Mouse (Mus musculus) telencephalon, adult 2 months (tissue): ENCODE measurements around the gene Plk3.
A peak's percentile ranks its signal among the peaks of the same experiment; 100 is the strongest.

ENCODE experiments used
- DNase-seq: peaks from one replicate; pipeline ENCODE4 v3.0.0-alpha.2; 2011; ENCODE audit warnings: low read depth, low spot score

Plk3 gene

GRCm38 (mm10) chr4:117138295-117139216 is 4.8 kb upstream of the Plk3 start:
- DNase-seq: no peak

GRCm38 (mm10) chr4:117136034-117136433 is 2.3 kb upstream of the Plk3 start:
- DNase-seq: no peak

GRCm38 (mm10) chr4:117134601-117134995 is 835 bp upstream of the Plk3 start:
- no peak for DNase-seq

GRCm38 (mm10) chr4:117133366-117133796 is 382 bp downstream of the Plk3 start:
- no peak for DNase-seq

GRCm38 (mm10) chr4:117132794-117133143 is 994 bp downstream of the Plk3 start:
- no peak for DNase-seq

DNA sequence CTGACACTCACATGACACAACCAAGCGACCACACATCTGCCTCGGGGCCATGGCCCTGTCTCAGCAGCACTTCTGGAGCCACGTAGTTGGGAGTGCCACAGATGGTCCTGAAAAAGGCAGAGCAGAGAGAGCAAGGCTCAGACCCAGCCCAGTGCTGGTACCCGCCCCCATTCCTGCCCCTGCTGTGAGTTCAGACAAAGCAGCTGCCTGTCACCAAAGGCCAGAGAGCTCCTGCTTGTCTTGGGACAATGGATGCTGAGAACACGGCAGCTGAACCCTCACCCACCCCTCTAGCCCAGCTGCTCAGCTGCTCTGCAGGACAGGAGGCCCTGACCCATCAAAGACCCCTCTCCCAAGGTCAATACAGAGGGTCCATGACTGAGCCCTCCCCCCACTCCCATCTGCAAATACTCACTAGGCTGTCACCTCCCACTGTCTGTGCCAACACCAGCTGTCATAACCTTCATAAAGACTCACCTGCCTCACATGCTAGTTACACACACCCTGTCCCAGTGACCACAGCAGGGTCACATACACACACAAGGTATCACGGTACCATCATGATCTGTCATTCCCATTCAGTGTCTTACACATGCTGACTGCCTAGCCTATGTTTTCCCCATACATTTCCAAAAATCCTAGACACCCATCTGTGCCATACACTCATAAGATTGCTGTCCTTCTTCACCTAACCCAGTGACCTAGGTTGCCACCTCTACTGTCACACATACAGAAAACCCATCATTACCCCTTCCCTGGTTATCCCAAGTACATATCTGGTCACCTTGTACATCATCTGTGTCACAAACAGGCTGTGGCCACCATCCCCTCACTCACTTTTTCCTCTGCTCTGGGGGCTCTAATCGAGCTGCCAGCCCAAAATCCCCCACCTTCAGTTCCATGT is 1.6 kb downstream of the Plk3 start:
- DNase-seq: no peak

DNA sequence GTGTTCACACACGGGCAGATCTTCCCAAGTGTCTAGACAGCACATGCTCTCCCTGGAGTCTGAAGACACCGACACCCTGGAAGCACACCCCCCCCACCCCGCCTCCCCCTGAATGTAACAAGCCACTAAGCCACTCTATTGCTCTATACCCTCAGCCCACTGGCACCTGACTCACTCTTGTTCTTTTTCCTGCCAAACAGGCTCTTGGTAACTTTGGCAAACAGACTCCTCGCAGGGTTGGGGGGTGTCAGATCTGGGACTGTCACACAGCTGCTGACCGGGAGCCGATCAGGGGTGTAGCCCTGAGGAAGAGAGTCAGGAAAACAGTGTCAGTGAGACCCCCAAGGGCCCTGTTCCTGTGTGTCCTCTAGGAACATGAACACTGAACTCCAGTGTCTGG is 2.6 kb downstream of the Plk3 start:
- no peak for DNase-seq

DNA sequence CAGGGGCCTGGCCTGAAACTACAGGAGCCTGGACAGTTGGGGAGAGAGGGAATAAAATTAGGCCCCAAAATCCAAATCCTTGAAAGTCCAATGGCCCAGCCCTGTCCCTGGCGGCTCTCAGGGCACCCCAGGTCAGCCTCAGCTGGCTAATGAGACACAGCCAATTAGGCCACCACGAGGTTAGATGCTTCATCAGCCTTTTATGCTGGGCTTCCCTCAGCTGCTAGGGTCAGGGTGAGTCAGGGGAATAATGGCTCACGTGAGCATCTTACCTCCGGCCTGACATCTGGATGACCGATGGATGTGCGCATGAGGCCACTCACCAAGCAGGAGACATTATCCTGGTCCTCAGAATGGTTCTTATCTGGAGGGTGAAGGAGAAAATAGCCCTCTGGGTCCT is 3.0 kb downstream of the Plk3 start:
- no peak for DNase-seq

DNA sequence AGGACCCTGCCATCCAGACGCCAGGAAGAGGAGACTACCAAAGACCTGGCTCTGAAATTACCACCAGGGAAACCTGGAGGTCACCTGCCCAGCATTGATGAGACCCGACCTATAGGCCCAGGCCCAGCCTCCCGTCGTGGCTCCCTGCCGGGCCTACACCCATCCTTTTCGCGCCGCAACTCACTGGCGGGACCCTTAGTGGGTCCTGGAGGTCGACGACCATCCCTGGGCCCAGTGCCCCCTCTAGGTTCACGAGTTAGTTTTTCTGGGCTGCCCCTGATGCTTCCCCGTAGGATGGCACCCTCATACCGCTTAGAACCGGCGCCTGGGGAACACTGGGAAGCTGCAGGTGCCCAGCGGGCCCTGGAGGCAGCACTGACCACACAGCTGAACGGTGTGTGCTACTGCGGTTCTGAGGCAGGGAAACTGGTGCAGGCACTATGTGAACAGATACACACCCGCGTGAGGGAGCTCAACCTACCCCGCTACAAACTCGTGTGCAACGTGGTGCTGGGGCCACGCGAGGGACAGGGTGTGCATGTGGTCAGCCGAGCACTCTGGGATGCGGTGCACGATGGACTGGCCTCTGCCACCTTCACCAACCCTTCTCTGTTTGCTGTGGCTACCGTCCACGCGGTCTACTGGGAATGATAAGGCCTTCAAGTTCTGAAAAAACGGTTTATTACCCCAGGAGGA is 5.6 kb downstream of the Plk3 start:
- DNase-seq: no peak

GRCm38 (mm10) chr4:117126675-117127290 is 7.0 kb downstream of the Plk3 start, which contains the start of gene Tctex1d4:
Gene Tctex1d4 (plus strand): TSS chr4:117126794.
- no peak for DNase-seq

DNA sequence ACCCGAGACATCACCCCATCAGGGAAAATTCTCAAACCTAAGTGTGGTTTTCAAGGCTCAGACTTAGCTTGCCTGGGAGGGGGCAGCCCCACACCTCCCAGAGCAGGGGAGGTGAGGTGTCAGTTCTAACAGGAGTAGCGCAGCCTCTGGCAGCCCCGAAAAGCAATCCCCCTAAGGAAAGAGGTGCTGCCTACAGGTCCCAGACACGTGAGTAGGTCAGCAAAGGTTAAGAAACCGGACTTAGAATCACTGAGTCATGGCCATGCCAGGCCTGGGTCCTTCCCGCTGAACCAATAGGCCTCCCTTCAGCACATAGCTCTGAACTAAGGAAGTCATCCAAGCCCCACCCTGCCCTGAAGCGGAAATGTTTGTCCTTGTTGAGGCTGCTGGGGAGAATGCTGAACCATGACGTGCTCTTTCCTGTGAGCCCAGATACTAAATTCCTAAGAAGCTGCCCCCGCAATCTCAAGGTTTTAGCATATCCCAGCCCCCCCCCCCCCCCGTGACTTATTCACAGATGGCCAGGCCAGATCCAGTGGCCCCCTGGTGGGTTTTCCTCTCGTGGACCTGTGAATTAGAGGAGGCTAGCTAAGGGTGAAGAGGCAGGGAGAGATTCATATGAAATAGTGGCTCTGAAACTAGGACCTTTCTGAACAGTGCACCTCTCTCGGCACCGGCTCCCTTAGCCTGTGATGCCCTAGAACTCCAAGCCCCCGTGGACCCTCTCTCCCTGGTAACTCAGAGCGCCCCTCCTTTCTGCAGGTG is 7.7 kb downstream of the Plk3 start:
- peak; percentile 60 for DNase-seq

DNA sequence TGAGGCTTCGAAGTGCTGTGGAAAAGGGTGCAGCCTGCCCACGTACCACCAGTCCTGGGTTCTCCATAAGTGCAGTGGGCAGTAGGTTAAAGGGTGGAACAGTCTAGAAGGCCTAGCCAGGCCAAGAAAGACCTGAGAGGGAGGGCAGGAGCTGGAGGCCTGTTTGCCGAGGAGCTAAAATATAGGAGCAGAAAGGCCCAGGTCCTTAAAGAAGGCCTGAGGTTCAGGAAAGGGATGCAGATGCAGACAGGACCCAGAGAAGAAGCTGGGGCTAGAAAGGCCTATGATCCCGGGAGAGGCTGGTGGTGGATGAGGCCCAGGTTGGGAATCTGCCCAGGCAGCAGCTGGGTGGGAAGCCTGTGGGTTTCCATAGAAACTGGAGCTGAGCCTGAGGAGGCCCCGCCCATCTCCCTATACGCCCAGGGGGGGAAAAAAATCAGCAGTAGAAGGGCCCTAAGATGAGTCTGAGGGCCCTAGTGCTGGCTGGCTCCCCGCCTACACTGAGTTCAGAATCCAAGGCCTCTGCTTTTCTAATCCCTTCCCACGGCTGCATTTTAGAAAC is 8.3 kb downstream of the Plk3 start, which contains the start of gene Btbd19:
Gene Btbd19 (minus strand): TSS at position 378 of the 562 bp plus-strand sequence.
- DNase-seq: peak; percentile 72

- peak; percentile 28 for DNase-seq
Observed at GRCm38 (mm10) chr4:117124518-117125347, 9.0 kb downstream of the Plk3 start.

- no peak for DNase-seq
Observed at GRCm38 (mm10) chr4:117124218-117124517, 9.6 kb downstream of the Plk3 start.

GRCm38 (mm10) chr4:117123546-117124217 is 10.1 kb downstream of the Plk3 start:
- DNase-seq: no peak

DNA sequence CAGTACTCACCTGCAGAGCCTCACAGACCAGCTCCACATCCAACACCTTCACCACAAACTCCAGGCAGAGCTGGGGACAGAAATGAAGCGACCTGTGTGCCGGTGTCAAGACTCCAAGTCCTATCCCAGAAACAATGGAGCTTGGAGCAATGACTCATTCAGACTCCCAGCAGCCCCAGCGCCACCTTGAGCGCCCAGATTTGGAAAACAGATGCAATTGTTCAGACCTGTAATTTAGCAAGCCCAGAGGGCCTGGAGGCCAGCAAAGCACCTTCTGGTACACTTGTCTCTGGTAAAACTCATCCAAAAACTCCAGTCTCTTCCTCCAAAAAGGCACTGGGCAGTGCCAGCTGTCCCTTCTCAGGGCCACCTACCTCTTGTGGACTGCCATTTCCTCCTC is 11.6 kb downstream of the Plk3 start:
- DNase-seq: no peak

DNA sequence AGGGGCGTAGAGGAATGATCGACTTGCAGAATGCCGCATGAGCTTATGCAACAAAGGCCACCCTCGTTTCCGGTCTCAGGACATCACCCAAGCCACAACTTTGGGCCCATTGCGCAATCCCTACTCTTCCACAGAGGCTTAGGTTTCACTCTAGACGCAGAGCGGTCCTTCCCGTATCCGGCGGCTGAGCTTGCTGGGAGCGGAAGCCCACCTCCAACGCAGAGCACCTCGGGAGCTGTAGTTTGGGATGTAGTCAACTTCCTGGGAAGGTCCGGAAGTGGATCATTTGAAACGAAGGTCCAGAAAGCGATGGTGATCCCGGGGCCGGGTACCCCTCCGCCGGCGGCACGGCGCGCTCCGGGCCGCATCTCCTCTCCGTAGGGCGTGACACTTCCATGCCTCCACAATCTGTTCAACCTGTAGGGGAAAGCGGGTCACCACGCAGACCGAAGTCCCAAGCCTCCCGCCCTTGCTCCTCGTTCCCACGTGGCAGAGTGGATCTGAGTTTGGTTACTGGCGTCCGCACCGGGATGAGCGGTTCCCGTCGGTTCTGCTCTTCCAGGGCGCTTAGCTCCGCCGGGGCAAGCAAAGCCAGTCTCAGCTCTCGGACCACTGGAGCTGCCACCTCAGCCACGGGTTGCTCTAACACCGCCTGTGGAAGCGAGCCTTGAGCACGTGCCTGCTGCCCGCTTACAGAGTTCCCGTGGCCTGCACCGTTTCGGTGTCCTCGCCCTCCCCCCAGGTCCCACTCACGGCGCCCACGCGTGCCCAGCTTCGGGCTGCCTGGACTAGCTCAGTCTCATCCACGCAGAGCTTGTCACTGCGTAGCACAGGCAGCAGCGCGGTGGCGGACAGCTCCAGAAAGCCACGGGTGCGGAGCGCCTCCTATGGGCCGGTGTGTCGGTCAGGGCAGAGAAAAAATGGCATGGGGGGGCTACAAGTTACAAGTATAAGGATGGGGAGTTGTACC is 13.0 kb downstream of the Plk3 start:
- peak; percentile 99 for DNase-seq

DNA sequence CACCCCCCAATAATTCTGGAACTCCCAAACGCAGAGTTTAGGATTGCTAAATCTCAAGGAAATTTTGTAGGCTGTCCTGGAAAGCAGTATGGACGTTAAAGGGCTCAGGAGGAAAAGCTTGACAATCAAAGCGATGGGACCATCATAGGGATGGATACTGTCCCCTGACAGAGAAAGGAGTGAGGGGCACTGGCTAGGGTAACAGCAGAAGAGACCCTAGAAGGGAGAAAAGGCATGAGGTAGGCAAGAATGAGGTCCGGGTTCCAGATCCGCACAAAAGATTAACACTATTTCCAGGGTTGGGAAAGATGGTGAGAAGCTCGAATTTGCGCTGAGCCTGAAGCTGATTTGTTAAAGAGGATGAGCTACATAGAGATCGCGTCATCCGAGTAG is 13.7 kb downstream of the Plk3 start:
- no peak for DNase-seq
